ENCODE assay signal across 10 mouse cellular contexts in the genomic region with DNA sequence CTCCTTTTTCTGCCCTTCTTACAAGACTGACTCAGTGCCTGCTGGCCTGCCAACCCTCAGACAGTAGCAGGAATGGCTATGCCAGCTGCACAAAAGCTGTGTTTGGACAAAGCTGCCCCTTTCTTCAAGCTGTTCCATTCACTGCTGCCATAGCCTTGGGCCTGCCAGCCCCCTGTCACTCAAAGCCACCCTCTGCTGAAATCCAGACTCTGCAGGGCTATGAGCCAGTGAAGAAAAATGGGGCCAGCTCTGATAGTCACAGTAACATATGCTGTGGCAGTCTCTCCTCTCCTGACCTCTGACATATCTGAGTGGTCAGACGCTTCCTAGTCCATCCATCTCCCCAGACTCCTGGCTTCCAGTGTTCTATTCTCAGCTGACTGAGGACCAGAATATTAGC.
DNase-seq lines count a peak whose midpoint lies in the region; ATAC-seq lines count a peak whose summit lies in the region.
"Had no signal": no experiment of that assay in that cellular context is flagged by ENCODE, and none has a peak within 500 bp of the region (broad histone marks: within the 10 kb centered on the region; RNA-seq: fewer than 3 reads in every experiment).

No protein-coding gene starts in this region.

- WGBS in hindbrain, embryonic 13.5 days = 43% methylated on average over 1 of the region's 1 CpGs
- 50% methylated on average over 1 of the region's 1 CpGs for WGBS in midbrain, embryonic 15.5 days

- ATAC-seq in hindbrain, embryonic 13.5 days (ENCODE audit: low FRiP score) = peak; percentile 69
- peak; percentile 74 for ATAC-seq in midbrain, embryonic 15.5 days (replicated peaks)

- no peak overlapping the region for H3K4me3 ChIP-seq in hindbrain, embryonic 13.5 days
- H3K4me3 ChIP-seq in midbrain, embryonic 15.5 days = no peak overlapping the region
- H3K4me3 ChIP-seq: embryonic facial prominence, embryonic 13.5 days; liver, embryonic 13.5 days had no signal

- peak overlapping the region; percentile 48 for H3K27ac ChIP-seq in hindbrain, embryonic 13.5 days
- H3K27ac ChIP-seq in midbrain, embryonic 15.5 days = no peak overlapping the region
- H3K27ac ChIP-seq: embryonic facial prominence, embryonic 13.5 days; liver, embryonic 13.5 days had no signal

- no peak overlapping the region for H3K4me2 ChIP-seq in hindbrain, embryonic 13.5 days
- H3K4me2 ChIP-seq in midbrain, embryonic 15.5 days = no peak overlapping the region
- H3K4me2 ChIP-seq: embryonic facial prominence, embryonic 13.5 days; liver, embryonic 13.5 days had no signal

- peak; percentile 46 for DNase-seq in adrenal gland, adult 2 months
- no peak for DNase-seq in adrenal gland, postnatal 4 days (ENCODE audit: low spot score in 2 of 2)
- peak; percentile 49 for DNase-seq in cerebellum, adult 11 months
- DNase-seq in MN1 (ENCODE audit: low spot score) = no peak
- DNase-seq in spleen, postnatal 10 days (ENCODE audit: low spot score in 2 of 2) = no peak
- no peak for DNase-seq in embryo, embryonic 10.5 days (ENCODE audit: low spot score)
- DNase-seq: liver, embryonic 13.5 days had no signal

- no peaks in the 10 kb centered on the region for H3K9me3 ChIP-seq in hindbrain, embryonic 13.5 days
- no peaks in the 10 kb centered on the region for H3K9me3 ChIP-seq in midbrain, embryonic 15.5 days
- H3K9me3 ChIP-seq: embryonic facial prominence, embryonic 13.5 days; liver, embryonic 13.5 days had no signal

- no peaks in the 10 kb centered on the region for H3K36me3 ChIP-seq in hindbrain, embryonic 13.5 days
- H3K36me3 ChIP-seq in midbrain, embryonic 15.5 days (replicated peaks) = no peaks in the 10 kb centered on the region
- H3K36me3 ChIP-seq: embryonic facial prominence, embryonic 13.5 days; liver, embryonic 13.5 days had no signal

- no peak overlapping the region for H3K9ac ChIP-seq in hindbrain, embryonic 13.5 days
- H3K9ac ChIP-seq in midbrain, embryonic 15.5 days = no peak overlapping the region
- H3K9ac ChIP-seq: embryonic facial prominence, embryonic 13.5 days; liver, embryonic 13.5 days had no signal

- H3K4me1 ChIP-seq in hindbrain, embryonic 13.5 days (replicated peaks) = peaks cover 27% of the 10 kb centered on the region
- peaks cover 20% of the 10 kb centered on the region; the same call in 1 of the 2 replicates for H3K4me1 ChIP-seq in midbrain, embryonic 15.5 days
- H3K4me1 ChIP-seq: liver, embryonic 13.5 days had no signal

- H3K27me3 ChIP-seq in hindbrain, embryonic 13.5 days = peaks cover 19% of the 10 kb centered on the region; the same call in 1 of the 2 replicates
- no peaks in the 10 kb centered on the region for H3K27me3 ChIP-seq in midbrain, embryonic 15.5 days (replicated peaks)
- H3K27me3 ChIP-seq: liver, embryonic 13.5 days had no signal

Comparison
In these comparisons a context has a peak if more than half of its experiments do, and no peak if none do; other contexts are left out.
1. DNase-seq: peak in adrenal gland, adult 2 months (single experiment) and cerebellum, adult 11 months (single experiment); none in adrenal gland, postnatal 4 days (0 of 2), MN1 (single experiment), spleen, postnatal 10 days (0 of 2) and embryo, embryonic 10.5 days (single experiment).